In genomic region chr7:80422759-80423480, GRCm38 (mm10) we compare ENCODE assay signal across 8 mouse cellular contexts. TPM values are rescaled to one million over a fixed set of nuclear protein-coding genes. Genes with fewer than 3 reads are reported as not detected.
DNase-seq lines count a peak whose midpoint lies in the region; ATAC-seq and TF ChIP-seq lines count a peak whose summit lies in the region.

No protein-coding gene starts in this region.

- no peak for ATAC-seq in midbrain, embryonic 11.5 days (ENCODE audit: low FRiP score)
- ATAC-seq in forebrain, postnatal 0 days: peak; percentile 62

- H3K4me2 ChIP-seq in midbrain, embryonic 11.5 days: no peak overlapping the region
- H3K4me2 ChIP-seq in forebrain, postnatal 0 days (ENCODE audit: low read depth): peak overlapping the region; percentile 37

- peak overlapping the region; percentile 14; the same call in 1 of the 2 replicates for H3K4me3 ChIP-seq in midbrain, embryonic 10.5 days
- H3K4me3 ChIP-seq in midbrain, embryonic 11.5 days (ENCODE audit: low read depth, low read length): no peak overlapping the region
- no peak overlapping the region for H3K4me3 ChIP-seq in forebrain, postnatal 0 days (ENCODE audit: low read depth, low read length)

- H3K9me3 ChIP-seq in midbrain, embryonic 10.5 days (replicated peaks): no peaks in the 10 kb centered on the region
- H3K9me3 ChIP-seq in midbrain, embryonic 11.5 days (ENCODE audit: control insufficient read depth, low read length): no peaks in the 10 kb centered on the region
- H3K9me3 ChIP-seq in forebrain, postnatal 0 days (ENCODE audit: low read length): no peaks in the 10 kb centered on the region

- no peak overlapping the region for H3K27ac ChIP-seq in midbrain, embryonic 10.5 days (replicated peaks)
- H3K27ac ChIP-seq in midbrain, embryonic 11.5 days (ENCODE audit: low read depth, low read length): no peak overlapping the region; the same call in 1 of the 2 replicates
- no peak overlapping the region; the same call in 1 of the 2 replicates for H3K27ac ChIP-seq in forebrain, postnatal 0 days (ENCODE audit: low read depth, low read length)

- WGBS in midbrain, embryonic 10.5 days: 26% methylated on average over 20 of the region's 20 CpGs
- 25% methylated on average over 20 of the region's 20 CpGs for WGBS in midbrain, embryonic 11.5 days
- WGBS in forebrain, postnatal 0 days: 24% methylated on average over 20 of the region's 20 CpGs

- peak; percentile 52 for DNase-seq in adrenal gland, adult 2 months
- no peak for DNase-seq in adrenal gland, postnatal 4 days (ENCODE audit: low spot score in 2 of 2)
- DNase-seq in midbrain, embryonic 10.5 days (ENCODE audit: low spot score): no peak
- DNase-seq in midbrain, embryonic 11.5 days (ENCODE audit: low spot score, missing footprints): no peak
- peak; percentile 61 for DNase-seq in forebrain, postnatal 0 days
- DNase-seq in kidney, postnatal 14 days: peak; percentile 21
- DNase-seq in retina, postnatal 7 days (ENCODE audit: low read depth, low spot score): peak; percentile 65
- DNase-seq in left cerebral cortex, postnatal 10 days (ENCODE audit: extremely low spot score in 1 of 2, low spot score in 2 of 2): no peak

- H3K27me3 ChIP-seq in midbrain, embryonic 10.5 days (ENCODE audit: low read depth, poor library complexity, severe bottlenecking): no peaks in the 10 kb centered on the region
- H3K27me3 ChIP-seq in midbrain, embryonic 11.5 days (ENCODE audit: control insufficient read depth, insufficient read depth, low read length): no peaks in the 10 kb centered on the region
- no peaks in the 10 kb centered on the region for H3K27me3 ChIP-seq in forebrain, postnatal 0 days (ENCODE audit: insufficient read depth, low read length)

- H3K4me1 ChIP-seq in midbrain, embryonic 10.5 days: peaks cover 7% of the 10 kb centered on the region
- peaks cover 2% of the 10 kb centered on the region; the same call in 1 of the 2 replicates for H3K4me1 ChIP-seq in midbrain, embryonic 11.5 days (ENCODE audit: control insufficient read depth, insufficient read depth, low read length)
- H3K4me1 ChIP-seq in forebrain, postnatal 0 days (ENCODE audit: insufficient read depth): 0 out of 2 replicates have a peak, but pooled peaks cover 4% of the 10 kb centered on the region

- intact Hi-C loops in left cerebral cortex, postnatal 10 days (cut with DNase I): no loop called here

- TF ChIP-seq CTCF in forebrain, postnatal 0 days (IDR thresholded peaks at IDR 0.05; ENCODE audit: low read depth): peak; percentile 7; the same call in 1 of the 2 replicates

- H3K36me3 ChIP-seq in midbrain, embryonic 10.5 days: no peaks in the 10 kb centered on the region
- no peaks in the 10 kb centered on the region for H3K36me3 ChIP-seq in midbrain, embryonic 11.5 days (ENCODE audit: control insufficient read depth, insufficient read depth, low read length)
- no peaks in the 10 kb centered on the region for H3K36me3 ChIP-seq in forebrain, postnatal 0 days (ENCODE audit: insufficient read depth)

- no peak overlapping the region for H3K9ac ChIP-seq in midbrain, embryonic 11.5 days (ENCODE audit: low read length)
- H3K9ac ChIP-seq in forebrain, postnatal 0 days: no peak overlapping the region

RNA-seq across cellular contexts. Expression of gene Furin, which starts 17.7 kb away (rescaled TPM):
- total RNA-seq in adrenal gland, adult 2 months (2021): 100 to 1,000 TPM; 158 to 185 TPM
- polyA plus RNA-seq in adrenal gland, adult 2 months (2012; rRNA removed): 225 and 227 TPM in 2 replicates
- total RNA-seq in adrenal gland, postnatal 4 days (2021): 100 to 1,000 TPM; 137 to 140 TPM
- polyA plus RNA-seq in midbrain, embryonic 10.5 days (2016; fragmentation: Nextera tagmentation; extraction: Ambion mirVana): 3.0 and 3.9 TPM in 2 replicates
- polyA plus RNA-seq in midbrain, embryonic 11.5 days (2014; fragmentation: Nextera tagmentation; extraction: Ambion mirVana): 2.7 TPM in 2 replicates
- total RNA-seq in forebrain, postnatal 0 days (2014; rRNA removed): 16.9 and 21.8 TPM in 2 replicates
- polyA plus RNA-seq in forebrain, postnatal 0 days (2015; fragmentation: Nextera tagmentation; extraction: Ambion mirVana): 6.8 and 7.7 TPM in 2 replicates
- 10 to 100 TPM; 44.8 TPM for total RNA-seq in left cerebral cortex, postnatal 10 days (2021)

RNA-seq across cellular contexts. Expression of gene Fes, which starts 35.2 kb away (rescaled TPM):
- total RNA-seq in adrenal gland, adult 2 months (2021): 10 to 100 TPM in 1 of 2 experiments, 1 to 10 TPM in 1; 7.9 to 13.0 TPM
- polyA plus RNA-seq in adrenal gland, adult 2 months (2012; rRNA removed): 13.1 and 14.8 TPM in 2 replicates
- total RNA-seq in adrenal gland, postnatal 4 days (2021): 10 to 100 TPM; 19.3 to 21.1 TPM
- 9.1 and 11.8 TPM in 2 replicates for polyA plus RNA-seq in midbrain, embryonic 10.5 days (2016; fragmentation: Nextera tagmentation; extraction: Ambion mirVana)
- polyA plus RNA-seq in midbrain, embryonic 11.5 days (2014; fragmentation: Nextera tagmentation; extraction: Ambion mirVana): 7.3 and 7.6 TPM in 2 replicates
- 4.5 and 6.4 TPM in 2 replicates for total RNA-seq in forebrain, postnatal 0 days (2014; rRNA removed)
- polyA plus RNA-seq in forebrain, postnatal 0 days (2015; fragmentation: Nextera tagmentation; extraction: Ambion mirVana): 2.5 and 2.8 TPM in 2 replicates
- 1 to 10 TPM; 4.7 to 5.3 TPM for total RNA-seq in left cerebral cortex, postnatal 10 days (2021)

RNA-seq across cellular contexts. Expression of gene Man2a2, which starts 51.7 kb away (rescaled TPM):
- 10 to 100 TPM; 77.2 to 99.3 TPM for total RNA-seq in adrenal gland, adult 2 months (2021)
- polyA plus RNA-seq in adrenal gland, adult 2 months (2012; rRNA removed): 252 and 304 TPM in 2 replicates
- total RNA-seq in adrenal gland, postnatal 4 days (2021): 100 to 1,000 TPM; 106 to 111 TPM
- 15.7 and 18.4 TPM in 2 replicates for polyA plus RNA-seq in midbrain, embryonic 10.5 days (2016; fragmentation: Nextera tagmentation; extraction: Ambion mirVana)
- polyA plus RNA-seq in midbrain, embryonic 11.5 days (2014; fragmentation: Nextera tagmentation; extraction: Ambion mirVana): 5.8 and 6.9 TPM in 2 replicates
- 49.4 and 54.8 TPM in 2 replicates for total RNA-seq in forebrain, postnatal 0 days (2014; rRNA removed)
- polyA plus RNA-seq in forebrain, postnatal 0 days (2015; fragmentation: Nextera tagmentation; extraction: Ambion mirVana): 6.5 and 12.0 TPM in 2 replicates
- 100 to 1,000 TPM; 106 to 108 TPM for total RNA-seq in left cerebral cortex, postnatal 10 days (2021)

Comparison
In these comparisons a context has a peak if more than half of its experiments do, and no peak if none do; other contexts are left out.
1. DNase-seq: peak in adrenal gland, adult 2 months (single experiment), forebrain, postnatal 0 days (single experiment), kidney, postnatal 14 days (single experiment) and retina, postnatal 7 days (single experiment); none in adrenal gland, postnatal 4 days (0 of 2), midbrain, embryonic 10.5 days (single experiment), midbrain, embryonic 11.5 days (single experiment) and left cerebral cortex, postnatal 10 days (0 of 2).